Mouse (Mus musculus) hindlimb bud, embryonic 11.5 days (tissue): ENCODE measurements around the gene Mchr1.
"Not testable (repeated sequence)": the region's sequence is repeated elsewhere in the genome, so short reads cannot be mapped to it uniquely, and the experiment has no call there.

ENCODE experiments used
- DNase-seq: peaks from one replicate; pipeline ENCODE4 v3.0.0-alpha.2; 2012; ENCODE audit warnings: low read depth, low spot score; ENCODE audit errors: extremely low spot score

Mchr1 gene

DNA sequence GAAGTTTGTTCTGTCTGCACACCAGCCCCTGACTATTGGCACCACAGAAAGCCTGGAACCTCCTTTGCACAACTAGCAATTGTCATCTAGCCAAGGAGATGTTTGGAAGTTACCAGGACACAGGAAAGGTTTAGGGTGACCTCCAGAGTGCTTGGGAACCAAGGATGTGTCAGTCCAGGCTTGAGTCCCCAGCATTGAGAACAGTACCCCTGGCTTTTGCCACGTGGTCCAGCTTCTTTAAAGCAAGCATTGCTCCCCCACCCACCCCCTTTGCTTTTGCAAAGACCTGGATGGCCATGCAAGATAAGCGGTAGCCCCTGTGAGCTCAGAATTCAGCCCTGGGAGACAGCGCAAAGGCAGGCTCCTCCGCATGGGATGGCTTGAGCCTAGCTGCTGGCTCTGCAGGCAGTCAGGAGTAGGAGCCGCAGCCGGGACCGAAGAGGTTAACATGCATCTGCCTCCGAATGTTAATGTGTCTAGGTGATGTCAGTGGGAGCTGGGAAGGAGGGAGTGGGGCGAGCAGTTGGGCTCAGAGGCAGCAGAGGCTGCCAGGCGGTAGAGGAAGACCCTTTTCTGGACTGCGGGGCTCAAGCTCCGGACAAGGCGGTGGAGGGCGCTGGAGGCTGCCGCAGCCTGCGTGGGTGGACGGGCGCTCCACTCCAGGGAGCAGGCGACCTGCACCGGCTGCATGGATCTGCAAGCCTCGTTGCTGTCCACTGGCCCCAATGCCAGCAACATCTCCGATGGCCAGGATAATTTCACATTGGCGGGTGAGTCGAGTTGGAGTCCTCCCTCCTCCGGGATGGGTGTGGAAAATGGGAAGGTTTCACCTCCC is at the start of gene Mchr1:
Gene Mchr1 (plus strand): TSS at position 414 of the 835 bp plus-strand sequence.
- no peak for DNase-seq

GRCm38 (mm10) chr15:81189061-81189460 is 46.2 kb upstream of the Mchr1 start:
- no peak for DNase-seq

DNA sequence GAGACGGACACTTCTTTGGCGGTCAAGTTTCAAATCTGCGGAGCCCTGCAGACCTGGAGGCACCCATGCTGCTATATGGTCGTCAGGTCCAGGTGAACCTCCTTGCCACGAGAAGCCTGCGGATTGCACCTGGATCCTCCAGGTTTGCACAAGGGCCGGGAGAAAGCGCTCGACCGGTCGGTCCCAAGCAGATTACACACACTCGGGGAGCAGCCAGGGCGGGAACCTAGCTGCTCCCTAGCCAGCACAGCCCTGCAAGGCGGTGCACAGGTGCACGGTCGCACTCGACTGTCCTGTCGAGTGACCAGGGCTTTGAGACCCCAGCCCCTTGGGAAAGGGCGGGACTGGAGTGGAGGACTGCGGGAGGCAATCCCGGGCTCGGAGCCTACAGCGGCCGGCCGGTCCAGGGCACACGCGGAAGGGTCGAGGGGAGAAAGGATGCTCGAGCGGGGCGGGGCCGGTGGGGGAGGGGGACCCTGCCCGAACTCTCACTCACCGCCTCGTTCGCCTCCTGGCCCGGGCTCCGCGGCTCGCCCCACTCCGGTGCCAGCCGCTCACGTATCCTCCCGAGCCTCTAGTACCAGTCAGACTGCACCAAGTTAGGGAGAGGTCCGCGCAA is 45.2 kb upstream of the Mchr1 start:
- DNase-seq, result no peak

DNA sequence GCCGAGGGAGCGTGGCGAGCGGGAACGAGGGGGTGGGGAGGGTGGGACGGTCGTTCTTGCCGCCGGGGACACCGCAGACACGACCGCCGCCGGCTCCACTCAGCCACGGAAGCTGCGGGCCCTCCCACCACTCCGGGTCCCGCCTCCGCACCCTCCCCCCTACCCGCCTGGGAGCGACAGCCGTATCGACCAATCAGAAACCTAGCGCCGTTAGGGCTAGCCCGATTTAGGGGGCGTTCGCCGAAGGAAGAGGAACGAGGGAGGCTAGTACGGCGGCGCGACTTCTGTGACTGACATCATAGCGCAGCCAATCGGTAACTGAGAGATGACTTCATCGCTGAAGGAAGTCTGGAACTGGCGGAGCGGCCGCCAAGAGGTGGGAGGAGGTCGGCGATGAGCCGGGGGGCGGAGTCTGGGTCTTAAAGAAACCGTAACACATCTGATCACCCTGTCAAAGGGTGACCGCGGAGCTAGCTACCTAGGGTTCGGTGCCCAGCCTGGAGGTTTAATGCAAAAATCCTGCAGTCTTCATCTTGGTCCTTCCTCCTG is 44.6 kb upstream of the Mchr1 start, which contains the start of gene Mrtfa:
Gene Mrtfa (minus strand): TSS at position 128 of the 549 bp plus-strand sequence.
- DNase-seq, result peak; percentile 99

DNA sequence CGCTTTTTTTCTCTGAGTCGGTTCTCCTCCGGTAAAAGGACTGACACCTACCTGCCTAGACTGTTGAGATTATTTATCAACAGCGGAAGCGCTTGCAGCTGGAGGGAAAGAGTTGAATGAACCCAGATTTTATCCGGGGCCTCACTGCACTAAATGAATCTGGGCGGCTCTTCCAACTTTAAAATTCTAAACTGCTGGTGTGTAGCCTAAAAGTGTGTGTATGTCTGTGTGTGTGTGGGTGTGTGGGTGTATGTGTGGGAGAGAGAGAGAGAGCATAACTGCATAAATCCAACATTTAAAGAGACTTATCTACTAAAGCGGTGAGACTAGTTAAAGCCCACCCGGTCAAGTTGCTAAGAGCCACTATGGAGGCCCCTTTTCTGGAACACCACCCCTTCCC is 44.0 kb upstream of the Mchr1 start:
- no peak for DNase-seq

GRCm38 (mm10) chr15:81192316-81192715 is 43.0 kb upstream of the Mchr1 start:
- no peak for DNase-seq

- DNase-seq, result no peak
These were observed 42.4 kb upstream of the Mchr1 start for GRCm38 (mm10) chr15:81192858-81193257.

GRCm38 (mm10) chr15:81194791-81195190 is 40.5 kb upstream of the Mchr1 start:
- DNase-seq, result no peak

- no peak for DNase-seq
These were observed 39.9 kb upstream of the Mchr1 start for GRCm38 (mm10) chr15:81195447-81195846.

- no peak for DNase-seq
These were observed 38.1 kb upstream of the Mchr1 start for GRCm38 (mm10) chr15:81197197-81197596.

GRCm38 (mm10) chr15:81198447-81198846 is 36.9 kb upstream of the Mchr1 start:
- no peak for DNase-seq

DNA sequence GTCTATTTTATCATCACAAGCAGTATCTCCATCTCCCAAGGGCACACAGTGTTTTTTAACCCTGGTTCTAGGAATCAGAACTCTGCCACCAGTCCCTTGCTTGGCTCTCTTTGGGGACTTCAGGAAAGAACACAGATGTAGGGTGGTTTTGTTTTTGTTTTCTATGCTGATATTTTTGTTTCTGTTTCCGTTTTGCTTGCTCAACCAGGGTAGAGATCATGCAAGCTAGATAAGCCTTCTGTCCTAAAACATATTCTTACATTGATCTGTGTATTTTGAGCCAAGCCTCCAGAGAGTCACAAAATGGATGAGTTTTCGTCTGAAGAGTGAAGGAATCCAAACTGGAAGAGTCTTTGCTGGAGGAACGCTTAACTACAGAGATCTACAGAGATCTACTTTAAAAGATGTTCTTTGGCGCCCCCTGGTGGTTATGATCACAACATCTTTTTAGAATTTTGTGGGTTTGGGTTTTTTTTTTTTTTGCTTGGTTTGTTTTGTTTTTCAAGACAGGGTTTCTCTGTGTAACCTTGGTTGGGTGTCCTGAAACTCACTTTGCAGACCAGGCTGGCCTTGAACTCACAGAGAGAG is 35.8 kb upstream of the Mchr1 start:
- peak; percentile 69 for DNase-seq

DNA sequence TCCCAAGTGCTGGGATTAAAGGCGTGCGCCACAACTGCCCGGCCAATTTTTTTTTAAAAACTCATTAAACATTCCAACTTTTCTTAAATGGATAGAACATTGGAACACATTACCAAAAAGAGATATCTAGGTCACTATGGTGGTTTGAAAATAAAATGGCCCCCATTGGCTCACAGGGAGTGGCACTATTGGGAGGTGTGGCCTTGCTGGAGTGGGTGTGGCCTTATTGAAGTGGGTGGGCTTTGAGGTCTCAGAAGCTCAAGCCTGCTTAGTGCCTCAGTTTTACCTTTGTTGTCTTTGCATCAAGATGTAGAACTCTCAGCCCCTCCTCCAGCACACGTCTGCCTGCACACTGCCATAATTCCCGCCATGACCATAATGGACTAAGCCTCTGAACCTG is 32.8 kb upstream of the Mchr1 start:
- no peak for DNase-seq

DNA sequence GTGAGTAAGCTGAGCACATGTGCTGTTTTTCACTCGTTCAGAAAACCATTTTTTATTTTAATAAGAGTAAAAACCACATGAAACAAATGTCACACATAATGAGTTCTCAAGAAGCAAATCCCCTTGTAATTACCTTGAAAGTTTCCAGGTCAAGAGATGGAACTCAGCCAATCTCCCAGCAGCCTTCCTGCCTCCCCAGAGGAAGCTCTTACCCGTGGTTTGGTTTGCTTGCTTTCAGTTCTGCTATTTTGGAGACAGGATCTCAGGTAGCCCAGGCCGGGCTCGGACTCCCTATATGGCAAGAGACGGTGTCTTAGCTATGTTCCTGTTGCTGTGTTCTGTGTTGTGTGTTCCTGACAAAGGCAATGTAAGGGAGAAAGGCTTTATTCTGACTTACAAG is 24.8 kb upstream of the Mchr1 start:
- no peak for DNase-seq

GRCm38 (mm10) chr15:81212976-81213375 is 22.3 kb upstream of the Mchr1 start:
- no peak for DNase-seq

DNA sequence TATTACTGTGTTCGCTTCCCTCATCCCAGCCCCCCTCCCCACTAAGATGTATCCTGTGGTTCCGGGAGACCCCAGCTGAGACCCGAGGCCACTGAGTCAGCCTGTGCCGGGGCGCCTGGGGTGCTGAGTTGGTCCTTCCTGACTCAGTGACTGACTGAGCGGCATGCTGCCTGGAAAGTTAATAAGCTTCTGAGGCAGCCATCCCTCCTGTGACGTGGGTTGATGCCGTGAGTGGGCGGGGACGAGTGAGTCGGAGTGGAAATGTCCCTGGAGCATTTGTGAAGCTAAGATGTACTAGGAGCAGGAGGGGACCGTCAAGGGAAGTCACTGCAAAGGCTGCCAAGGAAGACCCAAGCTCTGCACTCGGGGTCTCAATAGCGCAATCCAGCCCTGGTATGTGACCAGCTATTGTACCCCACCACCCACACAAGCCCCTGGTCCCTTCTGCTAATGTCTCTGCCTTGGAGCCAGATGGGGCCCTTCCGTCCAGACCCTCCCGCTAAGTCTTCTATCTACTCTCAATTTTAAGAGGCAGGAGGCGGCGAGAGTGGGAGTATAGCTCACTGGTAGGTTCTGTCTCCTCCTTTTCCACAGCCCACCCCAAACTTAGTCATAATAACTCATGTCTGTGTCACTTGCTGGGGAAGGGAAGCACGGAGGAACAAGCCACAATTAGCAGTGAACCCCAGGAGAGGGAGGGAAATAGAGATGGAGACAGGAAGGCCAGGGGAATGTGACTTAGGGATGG is 18.2 kb upstream of the Mchr1 start:
- no peak for DNase-seq

DNA sequence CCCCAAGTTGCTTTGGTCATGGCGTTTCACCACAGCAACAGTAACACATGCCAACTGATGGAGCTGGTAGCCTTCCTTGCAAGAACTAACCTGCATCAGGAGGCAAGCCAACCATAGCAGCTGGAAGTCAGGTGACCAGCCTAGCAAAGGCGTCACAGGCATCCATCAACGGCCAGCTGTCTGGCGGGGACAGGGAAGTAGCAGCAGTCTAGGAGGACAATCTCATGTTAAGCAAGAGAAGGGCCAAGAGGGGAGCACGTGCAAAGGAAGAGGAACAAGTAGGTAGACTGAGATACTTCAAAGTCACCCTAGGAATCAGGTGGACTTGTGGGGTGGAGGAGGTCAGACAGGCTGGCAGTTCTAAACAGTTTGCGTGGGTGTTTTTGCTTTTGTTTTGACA is 16.2 kb upstream of the Mchr1 start:
- no peak for DNase-seq

GRCm38 (mm10) chr15:81220051-81220450 is 15.2 kb upstream of the Mchr1 start:
- not testable (repeated sequence) for DNase-seq

GRCm38 (mm10) chr15:81221446-81221845 is 13.9 kb upstream of the Mchr1 start:
- no peak for DNase-seq

GRCm38 (mm10) chr15:81225016-81225415 is 10.3 kb upstream of the Mchr1 start:
- DNase-seq, result no peak

DNA sequence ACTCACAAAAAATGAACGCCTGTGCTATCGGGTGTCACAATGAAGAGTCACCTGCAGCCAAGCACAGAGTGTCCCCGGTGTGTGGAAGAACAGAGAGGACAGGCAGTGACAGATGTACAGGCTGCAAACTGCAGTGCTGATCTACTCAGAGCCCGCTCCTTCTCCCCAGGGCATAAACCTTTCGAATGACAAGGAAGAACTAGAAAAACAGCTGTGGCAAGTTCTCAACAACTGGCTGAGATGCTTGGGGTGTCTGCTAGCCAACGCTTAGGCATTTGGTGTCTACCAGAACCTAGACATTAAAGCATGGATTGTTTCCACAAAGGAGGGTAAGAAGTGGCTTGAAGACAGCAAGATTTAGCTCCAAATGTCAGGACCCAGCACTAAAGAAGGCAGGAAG is 9.6 kb upstream of the Mchr1 start:
- no peak for DNase-seq
